Mouse (Mus musculus) brain, embryonic 14.5 days (tissue): ENCODE measurements at regions not wholly inside any gene's neighbourhood (a gene's known extent, or its start where the extent isn't known, plus 50 kb on each side); places are given as distances from the start of the nearest gene placed in this dataset.

Source experiments
- CTCF ChIP-seq: fragments of 200-500 bp; IDR thresholded peaks from 2 replicates; pipeline ENCODE4 v1.5.1; 2012; ENCODE audit warnings: inconsistent platforms, mild to moderate bottlenecking, moderate library complexity, borderline replicate concordance; ENCODE audit not compliant: insufficient read depth, insufficient read length; ENCODE audit errors: extremely low read depth
- POLR2A ChIP-seq: fragments of 200-500 bp; IDR thresholded peaks from 2 replicates; pipeline ENCODE4 v1.6.1; 2012; ENCODE audit warnings: mild to moderate bottlenecking, inconsistent platforms, borderline replicate concordance; ENCODE audit not compliant: poor library complexity, insufficient read depth, insufficient read length, severe bottlenecking; ENCODE audit errors: extremely low read depth

DNA sequence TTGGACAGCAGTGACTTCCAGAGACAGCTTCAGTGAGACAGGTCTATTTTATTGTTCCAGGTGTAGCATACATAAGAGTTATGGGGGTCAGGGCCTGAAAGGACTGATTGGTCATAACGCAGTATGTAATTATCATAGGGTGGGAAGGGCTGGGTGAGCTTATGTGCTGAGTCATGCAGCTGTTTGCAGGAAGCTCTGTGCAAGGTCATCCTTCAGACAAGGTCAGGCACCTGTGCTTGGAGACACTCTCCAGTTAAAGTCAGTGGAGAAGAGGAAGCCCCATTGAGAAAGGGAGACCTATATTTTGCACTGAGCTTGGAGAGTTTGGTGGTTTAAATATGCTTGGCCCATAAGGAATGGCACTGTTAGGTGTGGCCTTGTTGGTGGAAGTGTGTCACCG, 62.0 kb upstream of the Nkd1 start:
- TF ChIP-seq CTCF, result no peak
- no peak for TF ChIP-seq POLR2A
